Mouse (Mus musculus) thymus, adult 2 months (tissue): ENCODE data around the gene Slc25a38. TPM values are rescaled to one million over a fixed set of nuclear protein-coding genes. Genes with fewer than 3 reads are reported as not detected.

Experiments
- DNase-seq: peaks from one replicate; pipeline ENCODE4 v3.0.0; 2021
- H3K27ac ChIP-seq: fragments of 200-500 bp; 2 replicates; pipeline ENCODE4 v1.5.1; 2012; ENCODE audit warnings: low read length, control low read depth; ENCODE audit not compliant: control insufficient read depth, insufficient read depth
- H3K27me3 ChIP-seq: fragments of 200-500 bp; 2 replicates; pipeline ENCODE4 v1.6.1; 2012; ENCODE audit warnings: mild to moderate bottlenecking, low read length, moderate library complexity, mixed read lengths; ENCODE audit not compliant: control insufficient read depth, insufficient read depth
- H3K36me3 ChIP-seq: fragments of 200-500 bp; 2 replicates; pipeline ENCODE4 v1.6.1; 2012; ENCODE audit warnings: mild to moderate bottlenecking, low read length, moderate library complexity; ENCODE audit not compliant: control insufficient read depth, insufficient read depth
- H3K4me1 ChIP-seq: fragments of 200-500 bp; replicated peaks from 2 replicates; pipeline ENCODE4 v1.6.1; 2012; ENCODE audit warnings: low read length; ENCODE audit not compliant: control insufficient read depth, insufficient read depth
- H3K4me3 ChIP-seq: fragments of 200-500 bp; 2 replicates; pipeline ENCODE4 v1.5.1; 2012; ENCODE audit warnings: mild to moderate bottlenecking, low read length, control low read depth, moderate library complexity; ENCODE audit not compliant: control insufficient read depth, insufficient read depth
- CTCF ChIP-seq: fragments of 200-500 bp; IDR thresholded peaks from 2 replicates; pipeline ENCODE4 v1.5.1; 2012; ENCODE audit warnings: mild to moderate bottlenecking, control low read depth, low read length, moderate library complexity, borderline replicate concordance; ENCODE audit not compliant: control insufficient read depth, poor library complexity, insufficient read depth; ENCODE audit errors: extremely low read depth
- POLR2A ChIP-seq: fragments of 200-500 bp; IDR thresholded peaks from 2 replicates; pipeline ENCODE4 v1.6.1; 2012; ENCODE audit warnings: mild to moderate bottlenecking, low read length, control low read depth, moderate library complexity; ENCODE audit not compliant: control insufficient read depth, poor library complexity, insufficient read depth; ENCODE audit errors: extremely low read depth
- WGBS: fragments of 180-500 bp; shearing (Covaris S2); methylation state at CpG from one replicate; pipeline ENCODE4 v1.1.7; 2018; 5-methylcytosine and 5-hydroxymethylcytosine counted together
- polyA plus RNA-seq: library from polyadenylated mRNA; depleted of rRNA; stranded (reverse); fragments of >200 nt; gene quantifications from 2 replicates; pipeline ENCODE4 v1.2.3, GENCODE M21; 2012; rRNA removed

The Slc25a38 gene
- polyA plus RNA-seq, 1 experiment = 79.9 TPM

DNA sequence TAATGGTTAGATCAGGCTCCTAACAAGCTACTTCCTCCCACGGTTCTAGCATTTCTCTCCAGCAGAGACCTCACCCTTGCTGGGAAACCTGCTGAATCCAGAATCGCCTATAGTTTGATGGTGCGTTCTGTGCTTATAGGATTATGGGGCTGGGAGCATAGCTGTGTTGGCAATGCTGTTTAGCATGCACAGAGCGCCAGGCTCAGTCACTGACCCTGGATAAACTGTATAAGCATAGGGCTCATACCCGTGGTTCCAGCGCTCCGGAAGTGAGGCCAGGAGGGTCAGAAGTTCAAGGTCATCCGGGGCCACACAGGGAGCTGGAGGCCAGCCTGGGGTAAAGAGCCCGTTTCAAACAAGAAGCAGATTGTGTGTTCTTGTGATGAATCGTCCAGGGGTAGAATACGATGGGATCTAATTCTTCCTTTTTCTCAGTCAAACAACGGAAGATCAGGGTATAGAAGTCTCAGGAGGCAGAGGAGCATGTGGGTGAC is 41.8 kb downstream of the Slc25a38 start:
- Histone ChIP-seq H3K36me3 (no peaks in the 10 kb centered on the region), H3K4me1 (no peaks in the 10 kb centered on the region), H3K27me3 (no peaks in the 10 kb centered on the region), H3K4me3 (no peak overlapping the region), H3K27ac (no peak overlapping the region)
- 83% methylated on average over 12 of the region's 12 CpGs for WGBS
- TF ChIP-seq POLR2A (no peak), CTCF (no peak)
- no peak for DNase-seq

DNA sequence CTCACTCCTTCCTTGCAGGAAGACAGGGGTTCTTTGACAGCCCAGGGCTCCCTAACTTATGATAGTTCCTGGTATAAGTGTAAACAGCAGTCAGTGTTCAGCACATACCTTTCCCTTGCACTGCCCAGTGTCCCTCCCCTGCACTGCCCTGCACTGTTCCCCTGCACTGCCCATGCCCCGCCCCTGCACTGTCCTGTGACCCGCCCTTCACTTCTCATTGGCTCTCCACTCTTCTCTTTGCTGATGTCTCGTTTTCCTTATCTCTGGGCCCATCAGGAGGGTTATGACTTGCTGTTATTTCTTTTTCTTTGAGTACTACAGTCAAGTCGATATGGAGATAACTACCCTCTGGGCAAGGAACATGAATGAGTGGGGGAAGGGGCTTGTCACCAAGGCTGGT is 47.9 kb downstream of the Slc25a38 start:
- no peaks in the 10 kb centered on the region for H3K36me3 ChIP-seq
- DNase-seq = no peak
- H3K4me1 ChIP-seq = no peaks in the 10 kb centered on the region
- H3K27ac ChIP-seq = no peak overlapping the region
- WGBS = 34% methylated on average over 4 of the region's 4 CpGs
- H3K4me3 ChIP-seq = no peak overlapping the region
- H3K27me3 ChIP-seq = no peaks in the 10 kb centered on the region
- TF ChIP-seq POLR2A (no peak), CTCF (no peak)

DNA sequence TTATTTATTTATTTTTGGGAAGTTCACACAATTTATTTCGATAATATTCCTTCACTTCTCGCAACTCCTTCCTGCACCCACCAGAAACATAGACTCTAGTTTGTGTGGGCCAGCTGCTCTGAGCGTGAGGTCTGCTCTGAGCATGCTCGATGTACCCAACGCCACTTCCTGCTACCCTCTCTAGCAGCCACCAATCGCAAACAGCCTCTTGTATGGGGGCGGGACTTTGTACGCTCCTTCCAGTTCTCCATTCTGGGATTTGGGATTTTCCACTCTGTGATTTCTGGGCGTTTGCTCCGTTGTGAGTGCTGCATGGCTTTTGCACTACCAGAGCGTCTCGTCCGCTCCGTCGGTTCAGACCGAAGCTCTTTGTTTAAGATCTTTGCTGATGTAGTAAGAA is 53.7 kb downstream of the Slc25a38 start:
- TF ChIP-seq CTCF (no peak), POLR2A (no peak)
- DNase-seq = no peak
- Histone ChIP-seq H3K36me3 (no peaks in the 10 kb centered on the region), H3K27me3 (no peaks in the 10 kb centered on the region), H3K4me1 (no peaks in the 10 kb centered on the region), H3K27ac (no peak overlapping the region), H3K4me3 (no peak overlapping the region)
- WGBS = 92% methylated on average over 16 of the region's 16 CpGs

DNA sequence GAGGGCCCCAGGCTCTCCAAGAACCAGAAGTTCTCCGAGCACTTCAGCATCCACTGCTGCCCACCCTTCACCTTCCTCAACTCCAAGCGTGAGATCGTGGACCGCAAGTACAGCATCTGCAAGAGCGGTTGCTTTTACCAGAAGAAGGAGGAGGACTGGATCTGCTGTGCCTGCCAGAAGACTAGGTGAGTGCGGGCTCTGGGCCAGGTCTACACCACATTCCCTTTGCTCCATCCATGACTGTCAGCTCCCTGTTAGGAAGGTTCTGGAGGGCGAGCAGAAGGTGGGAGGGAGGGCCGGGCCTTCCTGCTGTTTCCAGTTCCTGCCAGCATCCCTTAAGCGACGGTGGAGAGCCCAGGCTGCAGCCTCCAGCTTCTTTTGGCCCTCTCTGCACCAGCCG is 57.7 kb downstream of the Slc25a38 start:
- DNase-seq = no peak
- Histone ChIP-seq H3K4me3 (no peak overlapping the region), H3K27me3 (no peaks in the 10 kb centered on the region), H3K4me1 (no peaks in the 10 kb centered on the region), H3K27ac (no peak overlapping the region), H3K36me3 (no peaks in the 10 kb centered on the region)
- no peak for TF ChIP-seq CTCF
- TF ChIP-seq POLR2A = no peak
- WGBS = 70% methylated on average over 11 of the region's 11 CpGs

DNA sequence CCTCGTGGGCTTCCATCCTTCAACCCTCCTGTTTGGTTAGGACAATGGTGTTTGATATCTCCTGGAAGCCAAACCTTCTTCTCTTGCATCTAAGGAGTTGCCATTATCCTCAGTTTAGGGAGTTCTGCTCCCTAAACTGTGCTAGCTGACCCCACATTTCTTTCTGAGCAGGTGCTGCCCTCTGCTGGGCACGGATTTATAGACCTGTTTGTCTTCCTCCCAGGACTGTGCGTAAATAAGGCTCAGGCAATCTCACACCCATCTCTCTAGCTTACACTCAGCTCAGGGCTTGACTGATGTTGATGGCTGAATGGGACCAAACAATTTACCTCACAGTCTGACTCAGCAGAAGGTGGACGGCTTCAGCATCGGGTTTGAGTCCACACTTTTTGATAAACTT is 61.1 kb downstream of the Slc25a38 start:
- TF ChIP-seq CTCF = no peak
- TF ChIP-seq POLR2A = no peak
- peak; percentile 69 for DNase-seq
- Histone ChIP-seq H3K36me3 (no peaks in the 10 kb centered on the region), H3K27ac (no peak overlapping the region), H3K27me3 (no peaks in the 10 kb centered on the region), H3K4me1 (no peaks in the 10 kb centered on the region), H3K4me3 (no peak overlapping the region)
- WGBS = 40% methylated on average over 5 of the region's 5 CpGs

Other genes with a start within 250 kb of the Slc25a38 start
- gene Wdr48, start 215.5 kb upstream of the Slc25a38 start, polyA plus RNA-seq = 78.9 and 90.5 TPM in 2 replicates
- 10.8 and 11.0 TPM in 2 replicates for gene Gorasp1, start 172.8 kb upstream of the Slc25a38 start, polyA plus RNA-seq
- 0.18 and 0.29 TPM in 2 replicates for gene Ttc21a, start 172.8 kb upstream of the Slc25a38 start, polyA plus RNA-seq
- gene Csrnp1, start 125.7 kb upstream of the Slc25a38 start, polyA plus RNA-seq = 283 and 325 TPM in 2 replicates
- gene Xirp1, start 86.8 kb upstream of the Slc25a38 start, polyA plus RNA-seq = 0.24 and 2.3 TPM in 2 replicates
- gene Cx3cr1, start 40.5 kb upstream of the Slc25a38 start, polyA plus RNA-seq = 5.1 and 7.5 TPM in 2 replicates
- gene Ccr8, start 18.3 kb upstream of the Slc25a38 start, polyA plus RNA-seq = 19.2 and 21.0 TPM in 2 replicates
- gene Rpsa, start 17.3 kb downstream of the Slc25a38 start, polyA plus RNA-seq = 5,416 and 5,545 TPM in 2 replicates
- 0.48 TPM in 1 of 2 replicates, not detected in the other for gene Mobp, start 39.3 kb downstream of the Slc25a38 start, polyA plus RNA-seq
- gene Myrip, start 191.1 kb downstream of the Slc25a38 start, polyA plus RNA-seq = 0.31 and 1.5 TPM in 2 replicates